11 mouse cellular contexts compared by ENCODE assay signal in the genomic region with DNA sequence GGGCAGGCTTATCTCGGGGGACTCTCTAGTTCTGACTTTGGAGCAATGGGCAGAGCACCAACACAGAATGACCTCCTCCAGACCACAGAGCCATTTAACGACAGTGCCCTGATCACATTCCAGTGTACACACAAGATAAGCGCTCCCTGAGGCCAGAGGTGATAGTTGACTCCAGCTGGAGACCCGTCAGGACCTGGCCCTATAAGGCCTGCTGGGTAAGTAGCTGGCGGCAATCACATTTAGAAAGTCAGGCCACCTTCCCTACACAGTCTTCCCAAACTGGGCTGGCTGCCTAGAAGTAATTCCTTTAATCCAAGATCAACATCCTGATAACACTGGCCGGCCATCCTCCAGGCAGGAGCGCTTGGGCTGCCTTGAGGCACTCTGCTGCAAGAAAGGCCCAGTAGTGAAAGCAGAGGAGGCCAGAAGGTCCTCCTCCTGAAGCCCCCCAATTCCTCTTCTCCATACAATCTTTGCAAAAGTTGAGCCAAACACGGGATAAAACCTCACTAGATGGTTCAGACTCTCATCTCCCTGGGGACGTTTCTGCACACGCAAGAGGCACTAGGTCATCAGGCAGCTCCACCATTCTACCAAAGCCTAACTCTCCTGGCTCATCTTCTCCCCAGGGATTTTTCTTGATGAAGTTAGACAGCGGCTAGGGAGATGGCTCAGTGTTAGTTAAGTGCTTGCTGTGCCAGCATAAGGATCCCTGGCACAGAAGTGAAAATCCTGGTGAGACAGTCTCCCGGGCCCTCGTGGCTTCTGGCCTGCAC. TPM values are rescaled to one million over a fixed set of nuclear protein-coding genes. Genes with fewer than 3 reads are reported as not detected.
A peak's percentile ranks its signal among the peaks of the same experiment; 100 is the strongest.
DNase-seq lines count a peak whose midpoint lies in the region; ATAC-seq and TF ChIP-seq lines count a peak whose summit lies in the region.
"Had no signal": no experiment of that assay in that cellular context is flagged by ENCODE, and none has a peak within 500 bp of the region (broad histone marks: within the 10 kb centered on the region; RNA-seq: fewer than 3 reads in every experiment).

No protein-coding gene starts in this region.

- H3K36me3 ChIP-seq in lung, postnatal 0 days (ENCODE audit: insufficient read depth, low read length), result 0 out of 2 replicates have a peak, but pooled peaks cover 5% of the 10 kb centered on the region
- H3K36me3 ChIP-seq in midbrain, embryonic 11.5 days (ENCODE audit: control insufficient read depth, insufficient read depth, low read length), result no peaks in the 10 kb centered on the region

- H3K9ac ChIP-seq in lung, postnatal 0 days (replicated peaks; ENCODE audit: low read depth), result no peak overlapping the region
- H3K9ac ChIP-seq in midbrain, embryonic 11.5 days (ENCODE audit: low read length), result no peak overlapping the region

- no peak for TF ChIP-seq CTCF in gastrocnemius, adult 2 months (IDR thresholded peaks at IDR 0.05)
- no peak for TF ChIP-seq CTCF in lung, postnatal 0 days (IDR thresholded peaks at IDR 0.05)

- H3K27me3 ChIP-seq in lung, postnatal 0 days (replicated peaks; ENCODE audit: insufficient read depth, low read length), result no peaks in the 10 kb centered on the region
- H3K27me3 ChIP-seq in midbrain, embryonic 11.5 days (ENCODE audit: control insufficient read depth, insufficient read depth, low read length), result no peaks in the 10 kb centered on the region
- H3K27me3 ChIP-seq: CH12.LX had no signal

- peaks cover 29% of the 10 kb centered on the region for H3K4me1 ChIP-seq in lung, postnatal 0 days (ENCODE audit: insufficient read depth, low read depth, low read length)
- H3K4me1 ChIP-seq in midbrain, embryonic 11.5 days (ENCODE audit: control insufficient read depth, insufficient read depth, low read length), result peaks cover 4% of the 10 kb centered on the region

- intact Hi-C loops in gastrocnemius, adult 2 months (cut with DNase I), result no loop called here
- intact Hi-C loops in gastrocnemius, postnatal 14 days (cut with DNase I; ENCODE audit: low total_unique reads), result no loop called here

- H3K4me3 ChIP-seq in gastrocnemius, adult 2 months, result no peak overlapping the region
- no peak overlapping the region for H3K4me3 ChIP-seq in lung, postnatal 0 days (ENCODE audit: low read depth, low read length)
- no peak overlapping the region for H3K4me3 ChIP-seq in midbrain, embryonic 11.5 days (ENCODE audit: low read depth, low read length)

- H3K4me2 ChIP-seq in lung, postnatal 0 days (replicated peaks; ENCODE audit: low read depth, low read length), result no peak overlapping the region
- H3K4me2 ChIP-seq in midbrain, embryonic 11.5 days, result no peak overlapping the region

- H3K27ac ChIP-seq in gastrocnemius, adult 2 months, result peak overlapping the region; percentile 56
- H3K27ac ChIP-seq in lung, postnatal 0 days (ENCODE audit: low read length), result no peak overlapping the region
- H3K27ac ChIP-seq in midbrain, embryonic 11.5 days (ENCODE audit: low read depth, low read length), result no peak overlapping the region

- ATAC-seq in erythroblast, adult 5-6 weeks (replicated peaks; ENCODE audit: low FRiP score, poor library complexity, severe bottlenecking), result peak; percentile 73
- ATAC-seq in lung, postnatal 0 days, result peak; percentile 29
- no peak for ATAC-seq in midbrain, embryonic 11.5 days (ENCODE audit: low FRiP score)
- ATAC-seq: forebrain, embryonic 14.5 days; intestine, postnatal 0 days had no signal

- peak; percentile 33 for DNase-seq in gastrocnemius, adult 2 months
- no peak for DNase-seq in gastrocnemius, postnatal 14 days
- peak; percentile 51 for DNase-seq in kidney, adult 9 months
- no peak for DNase-seq in lung, postnatal 0 days (ENCODE audit: low spot score)
- DNase-seq in left cerebral cortex, adult 8-10 months (ENCODE audit: low spot score in 2 of 2), result no peak
- DNase-seq in frontal cortex, postnatal 36 days (ENCODE audit: low spot score in 2 of 2), result no peak
- no peak for DNase-seq in midbrain, embryonic 11.5 days (ENCODE audit: low spot score, missing footprints)

- 37% methylated on average over 13 of the region's 13 CpGs for WGBS in lung, postnatal 0 days
- 75% methylated on average over 13 of the region's 13 CpGs for WGBS in midbrain, embryonic 11.5 days

- TF ChIP-seq EP300 in lung, postnatal 0 days (IDR thresholded peaks at IDR 0.05), result no peak

- no peaks in the 10 kb centered on the region for H3K9me3 ChIP-seq in lung, postnatal 0 days (ENCODE audit: low read length)
- H3K9me3 ChIP-seq in midbrain, embryonic 11.5 days (ENCODE audit: control insufficient read depth, low read length), result no peaks in the 10 kb centered on the region

RNA-seq across cellular contexts. Expression of gene Tbc1d2b, which starts 9.8 kb away (rescaled TPM):
- 1 to 10 TPM; 3.0 to 5.9 TPM for total RNA-seq in gastrocnemius, adult 2 months (2021)
- 10 to 100 TPM; 11.3 to 13.4 TPM for total RNA-seq in gastrocnemius, postnatal 14 days (2021)
- 69.2 and 78.6 TPM in 2 replicates for total RNA-seq in erythroblast, adult 5-6 weeks (2015; ENCODE audit: low replicate concordance)
- total RNA-seq in erythroblast, adult 5-6 weeks (2017; ENCODE audit: low replicate concordance), result 76.9 and 83.4 TPM in 2 replicates
- polyA plus RNA-seq in lung, postnatal 0 days (2015; fragmentation: Nextera tagmentation; extraction: Ambion mirVana), result 9.5 and 11.0 TPM in 2 replicates
- 10 to 100 TPM; 14.6 to 15.6 (median 15.3) TPM for total RNA-seq in left cerebral cortex, adult 8-10 months (2022)
- polyA plus RNA-seq in midbrain, embryonic 11.5 days (2014; fragmentation: Nextera tagmentation; extraction: Ambion mirVana), result 8.2 and 8.7 TPM in 2 replicates

Comparison
In these comparisons a context has a peak if more than half of its experiments do, and no peak if none do; other contexts are left out.
1. DNase-seq: peak in gastrocnemius, adult 2 months (single experiment) and kidney, adult 9 months (single experiment); none in gastrocnemius, postnatal 14 days (single experiment), lung, postnatal 0 days (single experiment), left cerebral cortex, adult 8-10 months (0 of 2), frontal cortex, postnatal 36 days (0 of 2) and midbrain, embryonic 11.5 days (single experiment).
2. RNA of gene Tbc1d2b, which starts 9.8 kb away (total RNA-seq): 69.2 to 83.4 TPM in erythroblast, adult 5-6 weeks; 14.6 to 15.6 TPM in left cerebral cortex, adult 8-10 months, 11.3 to 13.4 TPM in gastrocnemius, postnatal 14 days and 3.0 to 5.9 TPM in gastrocnemius, adult 2 months; every median in the first group is over 4 times any median in the second.